Mouse (Mus musculus): ENCODE measurements at regions not wholly inside any gene's neighbourhood (a gene's known extent, or its start where the extent isn't known, plus 50 kb on each side); places are given as distances from the start of the nearest gene placed in this dataset.
"Not testable (repeated sequence)": the region's sequence is repeated elsewhere in the genome, so short reads cannot be mapped to it uniquely, and the experiment has no call there.

DNA sequence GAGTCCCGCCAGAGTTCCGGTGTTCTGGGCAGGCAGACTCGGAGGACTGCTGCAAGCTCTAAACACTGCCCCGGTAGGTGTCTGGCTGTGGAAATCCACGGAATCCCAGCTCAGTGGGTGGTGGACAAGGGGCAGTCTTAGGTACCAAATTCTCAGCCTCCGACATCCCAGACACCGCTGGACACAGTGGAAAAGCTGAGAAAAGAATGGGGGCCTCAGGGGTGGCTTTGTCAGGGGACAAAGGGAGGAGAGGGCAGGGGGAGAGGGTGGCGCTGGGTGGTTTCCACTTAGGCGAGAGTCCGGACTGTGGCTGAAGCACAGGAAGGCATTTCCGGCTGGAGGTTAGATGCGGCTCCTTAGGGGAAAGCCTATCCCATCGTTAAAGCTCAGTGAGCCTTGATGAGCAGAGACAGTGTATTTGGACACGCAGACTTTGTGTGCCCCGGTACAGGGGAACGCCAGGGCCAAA is 217.5 kb upstream of the Zpld1 start:
- Histone ChIP-seq H3K27ac (ENCODE audit: insufficient read depth, low read length) (no peak overlapping the region), H3K4me3 (ENCODE audit: insufficient read depth, low read length) (no peak overlapping the region), H3K4me1 (ENCODE audit: control insufficient read depth, insufficient read depth, low read length) (no peaks in the 10 kb centered on the region)
- TF ChIP-seq CTCF (IDR thresholded peaks at IDR 0.05; ENCODE audit: borderline replicate concordance, insufficient read depth, low read length) = no peak
- TF ChIP-seq POLR2A (IDR thresholded peaks at IDR 0.05; ENCODE audit: low read depth, low read length) = no peak

DNA sequence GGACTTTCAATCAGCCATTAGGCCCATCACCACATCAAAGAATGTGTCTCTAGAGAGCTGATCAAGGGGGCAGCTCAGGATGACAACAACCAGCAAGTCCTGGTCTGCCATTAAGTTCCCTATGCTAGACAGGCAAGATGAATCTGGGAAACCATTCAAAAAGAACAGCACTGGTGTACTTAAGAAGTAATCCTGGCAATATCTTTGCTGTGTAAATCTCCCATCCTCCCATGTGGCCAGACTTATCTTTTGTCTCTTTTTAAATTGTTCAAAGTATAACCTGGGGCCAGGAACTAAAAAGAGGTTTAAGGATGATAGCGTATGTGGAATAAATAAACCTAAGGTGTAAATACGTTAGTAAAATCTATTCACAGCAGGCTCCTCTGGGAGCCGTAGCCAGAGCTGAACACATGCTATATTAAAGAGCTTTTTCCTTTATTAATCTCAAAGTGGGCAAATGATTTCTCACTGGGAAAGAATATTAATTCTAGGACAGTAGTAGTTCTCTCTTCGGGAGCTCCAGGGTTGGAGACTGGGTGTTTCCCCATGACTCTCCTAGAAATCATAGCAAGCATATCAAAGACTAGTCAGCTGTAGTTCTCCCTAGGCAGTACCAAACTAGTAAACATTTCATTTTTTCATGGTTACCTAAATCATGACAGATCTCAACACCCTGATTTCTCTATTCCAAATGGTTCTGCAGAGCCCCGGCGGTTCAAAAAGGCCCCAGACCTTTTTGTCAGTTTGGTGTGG is 216.8 kb upstream of the Zpld1 start:
- Histone ChIP-seq H3K4me3 (ENCODE audit: insufficient read depth, low read length) (no peak overlapping the region), H3K27ac (ENCODE audit: insufficient read depth, low read length) (no peak overlapping the region), H3K4me1 (ENCODE audit: control insufficient read depth, insufficient read depth, low read length) (no peaks in the 10 kb centered on the region)
- no peak for TF ChIP-seq POLR2A (IDR thresholded peaks at IDR 0.05; ENCODE audit: low read depth, low read length)
- TF ChIP-seq CTCF (IDR thresholded peaks at IDR 0.05; ENCODE audit: borderline replicate concordance, insufficient read depth, low read length) = no peak

DNA sequence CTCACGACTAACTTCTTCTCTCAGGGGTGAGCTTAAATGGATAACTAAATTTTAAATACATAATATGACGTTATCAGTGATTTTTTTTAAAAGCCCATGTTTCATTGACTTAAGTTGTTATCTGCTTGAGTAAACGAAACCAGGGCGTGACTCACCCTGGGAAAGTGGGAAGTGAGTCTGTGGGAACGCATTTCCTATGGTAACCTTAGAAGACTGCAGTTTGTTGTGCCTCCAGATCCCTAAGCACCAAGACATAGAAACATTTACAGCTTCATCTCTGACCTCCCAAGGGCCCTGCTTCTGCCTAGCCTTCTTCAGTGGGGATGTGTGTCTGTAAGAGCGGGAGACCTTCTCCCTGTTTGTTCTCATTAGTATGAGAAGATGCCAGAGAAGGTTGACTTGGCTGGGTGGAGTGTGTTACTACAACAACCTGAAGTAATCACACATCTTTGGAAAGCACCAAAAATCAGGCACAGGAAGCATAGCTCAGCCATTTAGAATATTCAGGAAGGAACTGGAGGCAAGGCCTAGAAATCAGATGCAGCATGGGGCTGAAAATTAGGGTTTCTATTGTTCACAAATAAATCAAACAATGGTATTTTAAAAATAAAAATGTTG is 207.1 kb upstream of the Zpld1 start:
- TF ChIP-seq POLR2A (IDR thresholded peaks at IDR 0.05; ENCODE audit: low read depth, low read length) = no peak
- TF ChIP-seq CTCF (IDR thresholded peaks at IDR 0.05; ENCODE audit: borderline replicate concordance, insufficient read depth, low read length) = no peak
- peak overlapping the region; percentile 84 for H3K27ac ChIP-seq (ENCODE audit: insufficient read depth, low read length)
- no peak overlapping the region for H3K4me3 ChIP-seq (ENCODE audit: insufficient read depth, low read length)
- H3K4me1 ChIP-seq (ENCODE audit: control insufficient read depth, insufficient read depth, low read length) = peaks cover 10% of the 10 kb centered on the region

DNA sequence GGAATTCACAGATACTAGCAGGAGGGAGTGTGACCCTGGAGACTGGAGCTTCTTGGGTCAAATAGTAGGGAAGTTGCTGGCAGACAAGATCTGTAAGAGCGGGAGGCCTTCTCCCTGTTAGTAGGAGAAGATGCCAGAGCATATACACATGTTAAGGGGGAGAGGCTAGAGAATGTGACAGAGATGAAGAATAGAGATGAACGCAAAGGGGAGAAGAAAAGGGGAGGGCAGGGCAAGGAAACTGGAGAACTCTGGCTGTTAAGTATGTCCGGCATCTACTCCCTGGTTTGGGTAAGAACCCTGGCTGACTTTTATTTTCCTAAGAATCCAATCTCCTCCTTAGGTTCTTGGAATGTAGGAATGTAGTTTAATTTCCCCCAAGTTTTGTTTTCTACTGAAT is 206.5 kb upstream of the Zpld1 start:
- H3K4me1 ChIP-seq (ENCODE audit: control insufficient read depth, insufficient read depth, low read length) = peaks cover 10% of the 10 kb centered on the region
- H3K4me3 ChIP-seq (ENCODE audit: insufficient read depth, low read length) = no peak overlapping the region
- H3K27ac ChIP-seq (ENCODE audit: insufficient read depth, low read length) = peak overlapping the region; percentile 84
- TF ChIP-seq CTCF (IDR thresholded peaks at IDR 0.05; ENCODE audit: borderline replicate concordance, insufficient read depth, low read length) = no peak
- no peak for TF ChIP-seq POLR2A (IDR thresholded peaks at IDR 0.05; ENCODE audit: low read depth, low read length)

DNA sequence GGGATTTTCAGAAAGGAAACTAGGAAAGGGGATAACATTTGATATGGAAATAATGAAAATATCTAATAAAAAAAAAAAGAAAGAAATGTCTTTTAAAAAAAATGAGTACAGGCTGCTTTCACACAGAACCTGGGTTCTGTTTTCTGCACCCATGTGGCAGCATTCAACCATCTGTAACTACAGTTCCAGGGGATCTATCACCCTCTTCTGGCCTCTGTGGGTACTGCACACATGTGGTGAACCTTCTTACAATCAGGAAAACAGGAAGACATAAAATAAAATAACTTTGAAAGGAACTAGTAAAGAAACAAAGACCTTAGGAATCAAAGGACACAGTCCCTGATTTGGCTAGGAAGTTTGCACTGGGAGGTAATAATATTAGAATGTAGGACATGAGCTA is 205.5 kb upstream of the Zpld1 start:
- Histone ChIP-seq H3K4me3 (ENCODE audit: insufficient read depth, low read length) (no peak overlapping the region), H3K27ac (ENCODE audit: insufficient read depth, low read length) (no peak overlapping the region), H3K4me1 (ENCODE audit: control insufficient read depth, insufficient read depth, low read length) (peaks cover 10% of the 10 kb centered on the region)
- TF ChIP-seq CTCF (IDR thresholded peaks at IDR 0.05; ENCODE audit: borderline replicate concordance, insufficient read depth, low read length) (no peak), POLR2A (IDR thresholded peaks at IDR 0.05; ENCODE audit: low read depth, low read length) (no peak)

DNA sequence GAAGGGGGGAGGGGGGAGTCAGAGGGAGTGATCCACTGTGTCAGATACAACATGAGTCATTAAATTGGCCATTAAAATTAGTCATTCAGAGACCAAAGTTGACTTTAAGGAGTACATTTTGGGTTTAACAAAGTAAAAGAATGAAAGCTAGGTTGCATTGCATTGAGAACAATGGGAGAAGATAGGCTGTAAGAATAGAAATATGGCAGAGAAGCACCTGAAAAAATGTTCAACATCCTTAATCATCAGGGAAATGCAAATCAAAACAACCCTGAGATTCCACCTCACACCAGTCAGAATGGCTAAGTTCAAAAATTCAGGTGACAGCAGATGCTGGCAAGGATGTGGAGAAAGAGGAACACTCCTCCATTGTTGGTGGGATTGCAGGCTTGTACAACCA is 202.0 kb upstream of the Zpld1 start:
- H3K4me1 ChIP-seq (ENCODE audit: control insufficient read depth, insufficient read depth, low read length); H3K27ac ChIP-seq (ENCODE audit: insufficient read depth, low read length); H3K4me3 ChIP-seq (ENCODE audit: insufficient read depth, low read length): not testable (repeated sequence)

DNA sequence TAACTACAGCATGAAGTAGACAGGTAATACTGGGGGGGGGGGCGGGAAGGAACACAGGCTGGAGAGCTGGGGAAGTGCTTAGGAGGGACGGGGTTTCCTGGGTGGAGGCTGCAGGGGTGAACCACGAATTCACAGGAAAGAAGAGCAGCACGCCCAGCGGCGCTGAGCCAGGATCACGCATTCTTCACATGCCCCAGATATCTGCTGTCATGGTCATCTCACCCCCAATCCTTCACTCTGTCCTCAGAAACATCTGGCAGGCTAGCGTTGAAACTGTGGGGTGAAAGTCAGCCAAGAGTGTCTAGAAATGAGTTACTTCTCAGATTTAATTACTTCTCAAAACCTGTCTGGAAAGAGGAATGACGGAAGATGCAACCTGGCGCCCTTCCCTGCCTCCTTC is 197.3 kb upstream of the Zpld1 start:
- H3K27ac ChIP-seq (ENCODE audit: insufficient read depth, low read length) = no peak overlapping the region
- H3K4me3 ChIP-seq (ENCODE audit: insufficient read depth, low read length) = no peak overlapping the region
- TF ChIP-seq CTCF (IDR thresholded peaks at IDR 0.05; ENCODE audit: borderline replicate concordance, insufficient read depth, low read length) = no peak
- no peaks in the 10 kb centered on the region for H3K4me1 ChIP-seq (ENCODE audit: control insufficient read depth, insufficient read depth, low read length)

DNA sequence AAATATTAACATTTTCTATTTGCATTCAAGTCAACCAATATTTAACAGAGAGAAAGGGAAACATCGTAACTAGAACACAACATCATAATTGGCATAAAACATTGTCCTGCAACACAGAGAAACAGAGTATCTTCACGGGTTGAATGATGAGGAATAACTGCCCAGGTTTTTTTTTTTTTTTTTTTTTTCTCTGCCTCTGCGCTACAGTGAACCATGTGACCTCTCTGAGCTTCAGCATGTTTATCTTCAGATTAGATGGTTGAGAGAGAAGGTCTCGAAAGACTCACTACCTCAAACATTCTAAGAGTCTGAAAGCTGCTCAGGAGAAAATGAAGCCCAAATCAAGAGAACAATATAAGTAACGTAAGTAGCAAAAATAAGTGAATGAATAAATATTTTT is 196.4 kb upstream of the Zpld1 start:
- no peak overlapping the region for H3K27ac ChIP-seq (ENCODE audit: insufficient read depth, low read length)
- H3K4me1 ChIP-seq (ENCODE audit: control insufficient read depth, insufficient read depth, low read length) = no peaks in the 10 kb centered on the region
- TF ChIP-seq CTCF (IDR thresholded peaks at IDR 0.05; ENCODE audit: borderline replicate concordance, insufficient read depth, low read length) = no peak
- TF ChIP-seq POLR2A (IDR thresholded peaks at IDR 0.05; ENCODE audit: low read depth, low read length) = no peak
- H3K4me3 ChIP-seq (ENCODE audit: insufficient read depth, low read length) = no peak overlapping the region

DNA sequence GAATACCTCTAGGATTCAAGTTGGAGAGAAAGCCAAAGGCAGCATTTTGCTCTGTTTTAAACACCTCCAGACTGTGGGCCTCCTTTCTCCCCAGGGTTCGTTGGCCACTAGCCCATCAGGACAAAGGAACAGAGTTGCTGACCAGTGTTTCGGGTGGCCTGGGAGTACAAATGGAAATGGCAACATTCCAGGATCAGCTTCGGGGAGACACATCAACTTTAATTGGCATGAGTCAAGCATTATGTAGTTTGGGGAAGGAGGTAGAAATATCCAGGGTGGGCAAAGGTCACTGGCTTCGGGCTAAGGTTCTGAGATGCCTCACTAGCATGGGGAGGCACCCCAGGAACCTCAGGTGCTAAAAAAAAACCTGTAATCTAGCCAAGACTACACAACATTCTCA is 194.3 kb upstream of the Zpld1 start:
- Histone ChIP-seq H3K27ac (ENCODE audit: insufficient read depth, low read length) (no peak overlapping the region), H3K4me3 (ENCODE audit: insufficient read depth, low read length) (no peak overlapping the region), H3K4me1 (ENCODE audit: control insufficient read depth, insufficient read depth, low read length) (no peaks in the 10 kb centered on the region)
- TF ChIP-seq CTCF (IDR thresholded peaks at IDR 0.05; ENCODE audit: borderline replicate concordance, insufficient read depth, low read length) (no peak), POLR2A (IDR thresholded peaks at IDR 0.05; ENCODE audit: low read depth, low read length) (no peak)

DNA sequence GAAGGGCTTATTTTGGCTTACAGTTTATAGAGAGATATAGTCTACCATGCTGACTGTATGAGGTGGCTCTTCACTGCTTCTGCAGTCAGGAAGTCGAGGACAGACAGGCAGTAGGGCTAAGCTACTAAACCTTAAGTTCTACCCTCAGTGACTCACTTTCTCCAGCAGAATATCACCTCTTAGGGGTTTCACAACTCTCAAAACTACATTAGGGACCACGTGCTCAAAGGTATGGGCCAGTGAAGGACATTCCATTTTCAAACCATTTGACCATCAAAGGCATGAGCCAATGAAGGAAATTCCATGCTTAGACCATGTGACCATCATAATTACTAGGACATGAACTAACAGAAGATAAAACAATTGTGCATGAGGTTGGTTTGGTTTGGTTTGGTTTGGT is 186.6 kb upstream of the Zpld1 start:
- Histone ChIP-seq H3K4me3 (ENCODE audit: insufficient read depth, low read length) (no peak overlapping the region), H3K4me1 (ENCODE audit: control insufficient read depth, insufficient read depth, low read length) (no peaks in the 10 kb centered on the region; the same call in 1 of the 2 replicates), H3K27ac (ENCODE audit: insufficient read depth, low read length) (no peak overlapping the region)
- TF ChIP-seq CTCF (IDR thresholded peaks at IDR 0.05; ENCODE audit: borderline replicate concordance, insufficient read depth, low read length) = no peak
- TF ChIP-seq POLR2A (IDR thresholded peaks at IDR 0.05; ENCODE audit: low read depth, low read length) = no peak
